Mouse (Mus musculus) effector memory CD4-positive, alpha-beta T cell, adult 5 months (primary cell): ENCODE data around the gene Pirt. TPM values are rescaled to one million over a fixed set of nuclear protein-coding genes. Genes with fewer than 3 reads are reported as not detected.

Source experiments
- polyA plus RNA-seq: library from polyadenylated mRNA; unstranded; fragments of 100-300 nt; shearing (Covaris generic); gene quantifications from one replicate; pipeline ENCODE4 v1.2.1, GENCODE M21; 2017

Gene Pirt
- polyA plus RNA-seq = not detected

GRCm38 (mm10) chr11:66911811-66912210, at the start of gene Pirt:
Gene Pirt (plus strand): TSS chr11:66911981.

GRCm38 (mm10) chr11:66956303-66956702, 44.5 kb downstream of the Pirt start, which contains the start of gene Tmem238l:
Gene Tmem238l (plus strand): TSS chr11:66956638.

Other genes starting within 250 kb of the Pirt start
- not detected for gene Tmem238l, start 44.7 kb downstream of the Pirt start, polyA plus RNA-seq
- gene Tmem220, start 113.2 kb downstream of the Pirt start, polyA plus RNA-seq = 0.55 TPM
- gene Adprm, start 140.6 kb downstream of the Pirt start, polyA plus RNA-seq = 49.7 TPM
- 4.7 TPM for gene Sco1, start 140.7 kb downstream of the Pirt start, polyA plus RNA-seq
- gene Myh3, start 166.3 kb downstream of the Pirt start, polyA plus RNA-seq = 0.22 TPM